In genomic region chr13:64066653-64067052, GRCm38 (mm10) we compare ENCODE assay signal across 21 mouse cellular contexts. TPM values are rescaled to one million over a fixed set of nuclear protein-coding genes. Genes with fewer than 3 reads are reported as not detected.
A peak's percentile ranks its signal among the peaks of the same experiment; 100 is the strongest.
DNase-seq lines count a peak whose midpoint lies in the region; ATAC-seq and TF ChIP-seq lines count a peak whose summit lies in the region.
"Had no signal": no experiment of that assay in that cellular context is flagged by ENCODE, and none has a peak within 500 bp of the region (broad histone marks: within the 10 kb centered on the region; RNA-seq: fewer than 3 reads in every experiment).

No protein-coding gene starts in this region.

- peaks cover 6% of the 10 kb centered on the region; the same call in 1 of the 2 replicates for H3K4me1 ChIP-seq in kidney, embryonic 14.5 days (ENCODE audit: control insufficient read depth, insufficient read depth, low read length)
- H3K4me1 ChIP-seq in limb, embryonic 11.5 days (ENCODE audit: control insufficient read depth, insufficient read depth, low read length), result peaks cover 5% of the 10 kb centered on the region; the same call in 1 of the 2 replicates
- H3K4me1 ChIP-seq in limb, embryonic 10.5 days, result peaks cover 13% of the 10 kb centered on the region
- H3K4me1 ChIP-seq in limb, embryonic 14.5 days (ENCODE audit: control insufficient read depth, insufficient read depth, low read length), result peaks cover 12% of the 10 kb centered on the region
- H3K4me1 ChIP-seq in hindbrain, embryonic 11.5 days (replicated peaks; ENCODE audit: control insufficient read depth, insufficient read depth, low read length), result no peaks in the 10 kb centered on the region
- H3K4me1 ChIP-seq: forebrain, embryonic 13.5 days had no signal

- no peaks in the 10 kb centered on the region for H3K36me3 ChIP-seq in kidney, embryonic 14.5 days (ENCODE audit: control insufficient read depth, insufficient read depth, low read length)
- H3K36me3 ChIP-seq in limb, embryonic 11.5 days (ENCODE audit: control insufficient read depth, insufficient read depth, low read length), result no peaks in the 10 kb centered on the region
- no peaks in the 10 kb centered on the region for H3K36me3 ChIP-seq in limb, embryonic 10.5 days
- H3K36me3 ChIP-seq in limb, embryonic 14.5 days (ENCODE audit: control insufficient read depth, insufficient read depth, low read length), result no peaks in the 10 kb centered on the region
- no peaks in the 10 kb centered on the region for H3K36me3 ChIP-seq in hindbrain, embryonic 11.5 days (ENCODE audit: control insufficient read depth, insufficient read depth, low read length)
- H3K36me3 ChIP-seq: embryonic facial prominence, embryonic 13.5 days; heart, embryonic 10.5 days had no signal

- 9% methylated on average over 3 of the region's 3 CpGs for WGBS in kidney, embryonic 14.5 days
- WGBS in limb, embryonic 11.5 days, result 18% methylated on average over 3 of the region's 3 CpGs
- WGBS in limb, embryonic 10.5 days, result 47% methylated on average over 3 of the region's 3 CpGs
- WGBS in limb, embryonic 14.5 days, result 9% methylated on average over 3 of the region's 3 CpGs
- WGBS in hindbrain, embryonic 11.5 days, result 68% methylated on average over 3 of the region's 3 CpGs

- H3K9me3 ChIP-seq in kidney, embryonic 14.5 days (ENCODE audit: control insufficient read depth, low read length), result no peaks in the 10 kb centered on the region
- no peaks in the 10 kb centered on the region for H3K9me3 ChIP-seq in limb, embryonic 11.5 days (ENCODE audit: control insufficient read depth, low read length)
- no peaks in the 10 kb centered on the region for H3K9me3 ChIP-seq in limb, embryonic 10.5 days (replicated peaks)
- no peaks in the 10 kb centered on the region for H3K9me3 ChIP-seq in limb, embryonic 14.5 days (ENCODE audit: control insufficient read depth, low read length)
- no peaks in the 10 kb centered on the region for H3K9me3 ChIP-seq in hindbrain, embryonic 11.5 days (ENCODE audit: control insufficient read depth, low read length)
- H3K9me3 ChIP-seq: embryonic facial prominence, embryonic 13.5 days; forebrain, embryonic 13.5 days; heart, embryonic 10.5 days had no signal

- no peak for TF ChIP-seq POLR2A in limb, embryonic 14.5 days (IDR thresholded peaks at IDR 0.05; ENCODE audit: borderline replicate concordance, extremely low read depth, insufficient read depth, insufficient read length)

- H3K27ac ChIP-seq in kidney, embryonic 14.5 days (ENCODE audit: low read depth, low read length), result peak overlapping the region; percentile 67; the same call in 1 of the 2 replicates
- H3K27ac ChIP-seq in limb, embryonic 11.5 days (replicated peaks; ENCODE audit: low read depth, low read length), result no peak overlapping the region
- H3K27ac ChIP-seq in limb, embryonic 10.5 days, result no peak overlapping the region
- no peak overlapping the region for H3K27ac ChIP-seq in limb, embryonic 14.5 days (replicated peaks; ENCODE audit: low read depth, low read length)
- no peak overlapping the region for H3K27ac ChIP-seq in hindbrain, embryonic 11.5 days (ENCODE audit: low read depth, low read length)
- H3K27ac ChIP-seq: embryonic facial prominence, embryonic 13.5 days; forebrain, embryonic 13.5 days; heart, embryonic 10.5 days; hindbrain, embryonic 14.5 days had no signal

- 0 out of 2 replicates have a peak, but pooled peaks have one; percentile 44 for ATAC-seq in kidney, embryonic 14.5 days (ENCODE audit: low FRiP score, low TSS enrichment)
- no peak for ATAC-seq in limb, embryonic 11.5 days (ENCODE audit: insufficient number of reproducible peaks, low FRiP score, low TSS enrichment, low read depth)
- ATAC-seq in limb, embryonic 14.5 days (ENCODE audit: low FRiP score, low read depth), result peak; percentile 44; the same call in 1 of the 2 replicates
- no peak for ATAC-seq in hindbrain, embryonic 11.5 days (ENCODE audit: low FRiP score)
- ATAC-seq: forebrain, embryonic 13.5 days; forebrain, postnatal 0 days had no signal

- H3K4me2 ChIP-seq in kidney, embryonic 14.5 days (replicated peaks; ENCODE audit: low read depth, low read length), result no peak overlapping the region
- H3K4me2 ChIP-seq in limb, embryonic 11.5 days (ENCODE audit: low read depth, severe bottlenecking), result no peak overlapping the region
- no peak overlapping the region for H3K4me2 ChIP-seq in limb, embryonic 14.5 days (replicated peaks; ENCODE audit: low read depth, low read length, severe bottlenecking)
- no peak overlapping the region for H3K4me2 ChIP-seq in hindbrain, embryonic 11.5 days (replicated peaks; ENCODE audit: low read depth, low read length)
- H3K4me2 ChIP-seq: embryonic facial prominence, embryonic 13.5 days; forebrain, embryonic 13.5 days; hindbrain, embryonic 14.5 days had no signal

- no peak overlapping the region for H3K4me3 ChIP-seq in kidney, embryonic 14.5 days (ENCODE audit: low read length)
- no peak overlapping the region for H3K4me3 ChIP-seq in limb, embryonic 11.5 days (ENCODE audit: low read depth, low read length)
- H3K4me3 ChIP-seq in limb, embryonic 10.5 days, result no peak overlapping the region
- H3K4me3 ChIP-seq in limb, embryonic 14.5 days (replicated peaks; ENCODE audit: low read length), result no peak overlapping the region
- H3K4me3 ChIP-seq in hindbrain, embryonic 11.5 days (ENCODE audit: low read depth, low read length), result no peak overlapping the region
- H3K4me3 ChIP-seq: embryonic facial prominence, embryonic 13.5 days; forebrain, embryonic 13.5 days; heart, embryonic 10.5 days had no signal

- no peak for DNase-seq in kidney, postnatal 36 days
- peak; percentile 24 for DNase-seq in limb, embryonic 11.5 days (ENCODE audit: low spot score)
- DNase-seq in limb, embryonic 10.5 days (ENCODE audit: low spot score), result no peak
- DNase-seq in limb, embryonic 14.5 days (ENCODE audit: low spot score), result peak; percentile 35
- no peak for DNase-seq in hindbrain, embryonic 11.5 days (ENCODE audit: low spot score)
- DNase-seq in embryo, embryonic 11 days, result no peak
- DNase-seq: adrenal gland, postnatal 10 days; cerebellum, adult 11 months; cerebellum, adult 8-10 months; cerebellum, postnatal 14 days; forebrain, postnatal 0 days; gastrocnemius, postnatal 36 days; heart, adult 11 months; heart, postnatal 4 days had no signal

- no peak overlapping the region for H3K9ac ChIP-seq in kidney, embryonic 14.5 days (ENCODE audit: low read depth, low read length)
- H3K9ac ChIP-seq in limb, embryonic 11.5 days (ENCODE audit: low read length), result no peak overlapping the region
- H3K9ac ChIP-seq in limb, embryonic 14.5 days (ENCODE audit: low read depth, low read length, severe bottlenecking), result no peak overlapping the region
- H3K9ac ChIP-seq in hindbrain, embryonic 11.5 days (ENCODE audit: low read depth, low read length), result no peak overlapping the region
- H3K9ac ChIP-seq: embryonic facial prominence, embryonic 13.5 days; forebrain, embryonic 13.5 days; forebrain, postnatal 0 days; hindbrain, embryonic 14.5 days had no signal

- H3K27me3 ChIP-seq in kidney, embryonic 14.5 days (ENCODE audit: control insufficient read depth, insufficient read depth, low read length), result no peaks in the 10 kb centered on the region
- H3K27me3 ChIP-seq in limb, embryonic 11.5 days (ENCODE audit: control insufficient read depth, insufficient read depth, low read length), result no peaks in the 10 kb centered on the region
- no peaks in the 10 kb centered on the region for H3K27me3 ChIP-seq in limb, embryonic 10.5 days (ENCODE audit: low read depth, poor library complexity, severe bottlenecking)
- no peaks in the 10 kb centered on the region for H3K27me3 ChIP-seq in limb, embryonic 14.5 days (ENCODE audit: control insufficient read depth, insufficient read depth, low read length)
- H3K27me3 ChIP-seq in hindbrain, embryonic 11.5 days (ENCODE audit: control insufficient read depth, insufficient read depth, low read length), result no peaks in the 10 kb centered on the region
- H3K27me3 ChIP-seq: CH12.LX; embryonic facial prominence, embryonic 13.5 days; forebrain, embryonic 13.5 days had no signal

RNA-seq across cellular contexts. Expression of gene Hsd17b3, which starts 22.4 kb away (rescaled TPM):
- not detected in 2 replicates for polyA plus RNA-seq in kidney, embryonic 14.5 days (2014; fragmentation: Nextera tagmentation; extraction: Ambion mirVana)
- polyA plus RNA-seq in limb, embryonic 11.5 days (2014; fragmentation: Nextera tagmentation; extraction: Ambion mirVana), result not detected in 2 replicates
- polyA plus RNA-seq in limb, embryonic 10.5 days (2016; fragmentation: Nextera tagmentation; extraction: Ambion mirVana), result not detected in 2 replicates
- polyA plus RNA-seq in limb, embryonic 14.5 days (2012; rRNA removed), result 0.13 TPM in 1 of 2 replicates, not detected in the other
- not detected in 2 replicates for polyA plus RNA-seq in limb, embryonic 14.5 days (2014; fragmentation: Nextera tagmentation; extraction: Ambion mirVana)
- not detected in 2 replicates for polyA plus RNA-seq in hindbrain, embryonic 11.5 days (2014; fragmentation: Nextera tagmentation; extraction: Ambion mirVana)
- polyA plus RNA-seq: embryonic facial prominence, embryonic 13.5 days; forebrain, embryonic 13.5 days; heart, embryonic 10.5 days; heart, embryonic 14.5 days; hindbrain, embryonic 14.5 days had no signal

Comparison
In these comparisons a context has a peak if more than half of its experiments do, and no peak if none do; other contexts are left out.
1. ATAC-seq: peak in kidney, embryonic 14.5 days (single experiment) and limb, embryonic 14.5 days (single experiment); none in limb, embryonic 11.5 days (single experiment) and hindbrain, embryonic 11.5 days (single experiment).
2. DNase-seq: peak in limb, embryonic 11.5 days (single experiment) and limb, embryonic 14.5 days (single experiment); none in kidney, postnatal 36 days (0 of 2), limb, embryonic 10.5 days (single experiment), hindbrain, embryonic 11.5 days (single experiment) and embryo, embryonic 11 days (single experiment).